Mouse (Mus musculus): ENCODE measurements around the gene B4galt1. TPM values are rescaled to one million over a fixed set of nuclear protein-coding genes. Genes with fewer than 3 reads are reported as not detected.

B4galt1 gene
- polyA plus RNA-seq, 1 experiment, result 40.7 TPM

- H3K4me1 ChIP-seq (ENCODE audit: control insufficient read depth, insufficient read depth, low read length), result peaks cover 21% of the 10 kb centered on the region
- TF ChIP-seq CTCF (IDR thresholded peaks at IDR 0.05; ENCODE audit: low read depth, low read length) (no peak), POLR2A (IDR thresholded peaks at IDR 0.05; ENCODE audit: insufficient read depth, low read length) (no peak), EP300 (IDR thresholded peaks at IDR 0.05; ENCODE audit: insufficient read depth, low read depth, low read length) (no peak)
- H3K36me3 ChIP-seq (ENCODE audit: control insufficient read depth, insufficient read depth, low read length, poor library complexity, severe bottlenecking), result no peaks in the 10 kb centered on the region
Observed at GRCm38 (mm10) chr4:40820024-40820423, 33.8 kb downstream of the B4galt1 start.

DNA sequence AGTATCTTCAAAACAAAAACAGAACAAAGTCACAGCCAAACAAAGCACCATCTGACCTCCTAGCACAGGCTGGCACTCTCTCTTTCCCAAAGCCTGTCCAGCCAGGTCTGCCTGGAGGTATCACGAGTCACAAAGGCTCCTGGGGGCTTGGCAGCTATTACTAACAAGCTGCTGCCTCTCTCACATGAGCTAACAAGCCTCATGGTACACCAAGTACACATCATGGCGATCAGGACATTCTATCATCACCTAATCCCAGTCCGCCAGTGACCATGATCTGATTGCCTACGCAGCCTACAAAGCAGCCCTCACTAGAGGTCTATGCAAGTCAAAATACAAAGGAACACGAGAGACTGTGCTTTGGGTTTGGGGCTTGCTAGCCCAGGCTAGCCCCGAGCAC is 34.7 kb downstream of the B4galt1 start:
- Histone ChIP-seq H3K27ac (ENCODE audit: insufficient read depth, low read length) (no peak overlapping the region), H3K4me1 (ENCODE audit: control insufficient read depth, insufficient read depth, low read length) (peaks cover 17% of the 10 kb centered on the region), H3K36me3 (ENCODE audit: control insufficient read depth, insufficient read depth, low read length, poor library complexity, severe bottlenecking) (no peaks in the 10 kb centered on the region), H3K9ac (ENCODE audit: low read depth, poor library complexity, severe bottlenecking) (no peak overlapping the region), H3K9me3 (replicated peaks; ENCODE audit: control insufficient read depth, insufficient read depth, low read length, poor library complexity, severe bottlenecking) (no peaks in the 10 kb centered on the region), H3K4me3 (ENCODE audit: low read depth, low read length) (no peak overlapping the region), H3K27me3 (ENCODE audit: control insufficient read depth, insufficient read depth, low read length, poor library complexity, severe bottlenecking) (no peaks in the 10 kb centered on the region)
- no peak for TF ChIP-seq CTCF (IDR thresholded peaks at IDR 0.05; ENCODE audit: low read depth, low read length)
- no peak for TF ChIP-seq POLR2A (IDR thresholded peaks at IDR 0.05; ENCODE audit: insufficient read depth, low read length)
- TF ChIP-seq EP300 (IDR thresholded peaks at IDR 0.05; ENCODE audit: insufficient read depth, low read depth, low read length), result no peak

More at GRCm38 (mm10) chr4:40820024-40820423, 33.8 kb downstream of the B4galt1 start:
- H3K27ac ChIP-seq (ENCODE audit: insufficient read depth, low read length), result no peak overlapping the region
- H3K9me3 ChIP-seq (replicated peaks; ENCODE audit: control insufficient read depth, insufficient read depth, low read length, poor library complexity, severe bottlenecking), result no peaks in the 10 kb centered on the region
- no peak overlapping the region for H3K9ac ChIP-seq (ENCODE audit: low read depth, poor library complexity, severe bottlenecking)
- H3K4me3 ChIP-seq (ENCODE audit: low read depth, low read length), result no peak overlapping the region
- no peaks in the 10 kb centered on the region for H3K27me3 ChIP-seq (ENCODE audit: control insufficient read depth, insufficient read depth, low read length, poor library complexity, severe bottlenecking)

DNA sequence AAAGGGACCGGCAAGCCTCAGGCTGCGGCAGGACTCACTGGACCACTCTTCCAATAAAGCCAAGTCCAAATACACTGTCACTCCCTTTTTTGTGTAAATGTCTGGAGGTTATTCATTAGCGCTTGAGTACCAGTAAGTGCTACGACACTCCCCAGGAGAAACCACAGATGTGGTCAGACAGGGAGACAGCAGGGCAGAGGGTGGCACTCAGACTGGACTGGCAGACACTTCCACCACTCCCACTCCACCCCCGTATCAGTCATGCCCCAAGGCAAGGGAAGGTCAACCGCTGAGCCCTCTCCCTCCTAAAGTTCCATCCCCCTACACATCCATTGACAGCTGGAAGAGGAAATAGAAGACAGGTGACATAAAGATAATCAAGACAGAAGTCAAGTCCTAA is 35.4 kb downstream of the B4galt1 start:
- H3K4me1 ChIP-seq (ENCODE audit: control insufficient read depth, insufficient read depth, low read length), result peaks cover 12% of the 10 kb centered on the region
- TF ChIP-seq POLR2A (IDR thresholded peaks at IDR 0.05; ENCODE audit: insufficient read depth, low read length), result no peak
- TF ChIP-seq EP300 (IDR thresholded peaks at IDR 0.05; ENCODE audit: insufficient read depth, low read depth, low read length), result no peak
- TF ChIP-seq CTCF (IDR thresholded peaks at IDR 0.05; ENCODE audit: low read depth, low read length), result no peak
- H3K36me3 ChIP-seq (ENCODE audit: control insufficient read depth, insufficient read depth, low read length, poor library complexity, severe bottlenecking), result no peaks in the 10 kb centered on the region; the same call in 1 of the 2 replicates
- no peak overlapping the region for H3K9ac ChIP-seq (ENCODE audit: low read depth, poor library complexity, severe bottlenecking)
- H3K9me3 ChIP-seq (replicated peaks; ENCODE audit: control insufficient read depth, insufficient read depth, low read length, poor library complexity, severe bottlenecking), result no peaks in the 10 kb centered on the region; the same call in 1 of the 2 replicates
- no peaks in the 10 kb centered on the region for H3K27me3 ChIP-seq (ENCODE audit: control insufficient read depth, insufficient read depth, low read length, poor library complexity, severe bottlenecking)
- no peak overlapping the region for H3K4me3 ChIP-seq (ENCODE audit: low read depth, low read length)
- H3K27ac ChIP-seq (ENCODE audit: insufficient read depth, low read length), result no peak overlapping the region

DNA sequence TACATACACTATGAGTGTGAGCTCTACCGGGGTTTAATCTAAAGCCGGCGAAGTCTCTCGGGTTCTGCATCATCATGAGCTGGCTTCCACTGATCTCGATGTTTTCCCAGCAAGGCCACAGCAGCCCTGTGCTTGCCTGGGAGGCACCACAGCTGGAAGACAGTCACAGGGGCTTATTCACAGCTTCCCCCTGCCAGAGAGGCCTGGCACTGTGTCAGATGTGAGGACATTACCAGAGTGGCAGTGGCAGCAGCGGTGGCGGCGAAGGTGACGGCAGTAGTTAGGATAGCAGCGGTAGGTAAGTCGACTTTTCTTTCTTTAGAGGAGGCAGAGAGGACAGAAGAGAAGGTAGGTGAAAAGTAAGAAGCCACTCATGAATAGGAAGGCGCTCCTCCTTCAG is 35.9 kb downstream of the B4galt1 start:
- Histone ChIP-seq H3K4me1 (ENCODE audit: control insufficient read depth, insufficient read depth, low read length) (peaks cover 9% of the 10 kb centered on the region), H3K36me3 (ENCODE audit: control insufficient read depth, insufficient read depth, low read length, poor library complexity, severe bottlenecking) (no peaks in the 10 kb centered on the region; the same call in 1 of the 2 replicates), H3K9me3 (replicated peaks; ENCODE audit: control insufficient read depth, insufficient read depth, low read length, poor library complexity, severe bottlenecking) (no peaks in the 10 kb centered on the region; the same call in 1 of the 2 replicates), H3K27ac (ENCODE audit: insufficient read depth, low read length) (no peak overlapping the region), H3K27me3 (ENCODE audit: control insufficient read depth, insufficient read depth, low read length, poor library complexity, severe bottlenecking) (no peaks in the 10 kb centered on the region), H3K9ac (ENCODE audit: low read depth, poor library complexity, severe bottlenecking) (no peak overlapping the region), H3K4me3 (ENCODE audit: low read depth, low read length) (no peak overlapping the region)
- TF ChIP-seq POLR2A (IDR thresholded peaks at IDR 0.05; ENCODE audit: insufficient read depth, low read length) (no peak), CTCF (IDR thresholded peaks at IDR 0.05; ENCODE audit: low read depth, low read length) (no peak), EP300 (IDR thresholded peaks at IDR 0.05; ENCODE audit: insufficient read depth, low read depth, low read length) (no peak)

DNA sequence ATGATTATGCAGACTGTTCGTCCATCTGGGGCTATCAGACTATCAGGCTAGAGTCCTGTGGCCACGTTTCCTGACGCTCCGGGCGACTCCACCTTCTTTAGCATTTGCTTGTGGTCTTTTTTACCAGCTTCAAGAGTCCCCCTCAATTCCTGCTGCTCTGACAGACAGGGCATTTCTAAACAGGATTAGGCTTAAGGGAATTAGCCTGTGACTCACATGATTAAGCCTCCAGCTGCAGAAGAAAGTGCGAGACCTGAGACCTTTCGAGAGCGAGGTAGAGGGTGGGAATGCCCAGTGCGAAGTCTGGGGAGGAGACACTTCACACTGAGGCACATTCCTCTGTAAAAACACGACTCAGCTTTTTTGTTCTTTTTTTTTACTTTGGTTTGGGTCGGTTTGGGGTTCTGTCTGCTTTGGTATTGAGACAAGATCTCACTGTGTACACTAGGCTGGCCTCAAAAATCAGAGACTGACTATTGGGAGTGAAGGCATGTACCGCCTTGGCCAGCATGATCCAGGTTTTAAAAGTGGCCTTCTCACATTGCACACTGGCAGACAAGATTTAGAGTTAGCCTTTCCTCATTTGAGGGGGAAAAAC is 37.9 kb downstream of the B4galt1 start:
- H3K4me3 ChIP-seq (ENCODE audit: low read depth, low read length), result no peak overlapping the region
- H3K9ac ChIP-seq (ENCODE audit: low read depth, poor library complexity, severe bottlenecking), result no peak overlapping the region
- peaks cover 9% of the 10 kb centered on the region for H3K4me1 ChIP-seq (ENCODE audit: control insufficient read depth, insufficient read depth, low read length)
- H3K9me3 ChIP-seq (replicated peaks; ENCODE audit: control insufficient read depth, insufficient read depth, low read length, poor library complexity, severe bottlenecking), result no peaks in the 10 kb centered on the region; the same call in 1 of the 2 replicates
- TF ChIP-seq EP300 (IDR thresholded peaks at IDR 0.05; ENCODE audit: insufficient read depth, low read depth, low read length) (0 out of 2 replicates have a peak, but pooled peaks have one; percentile 49), POLR2A (IDR thresholded peaks at IDR 0.05; ENCODE audit: insufficient read depth, low read length) (no peak)
- no peaks in the 10 kb centered on the region for H3K27me3 ChIP-seq (ENCODE audit: control insufficient read depth, insufficient read depth, low read length, poor library complexity, severe bottlenecking)
- 0 out of 2 replicates have a peak overlapping the region, but pooled peaks have one; percentile 13 for H3K27ac ChIP-seq (ENCODE audit: insufficient read depth, low read length)
- H3K36me3 ChIP-seq (ENCODE audit: control insufficient read depth, insufficient read depth, low read length, poor library complexity, severe bottlenecking), result peaks cover 6% of the 10 kb centered on the region; the same call in 1 of the 2 replicates

GRCm38 (mm10) chr4:40815120-40815519 is 38.7 kb downstream of the B4galt1 start:
- TF ChIP-seq CTCF (IDR thresholded peaks at IDR 0.05; ENCODE audit: low read depth, low read length) (no peak), POLR2A (IDR thresholded peaks at IDR 0.05; ENCODE audit: insufficient read depth, low read length) (no peak), EP300 (IDR thresholded peaks at IDR 0.05; ENCODE audit: insufficient read depth, low read depth, low read length) (no peak)
- Histone ChIP-seq H3K4me1 (ENCODE audit: control insufficient read depth, insufficient read depth, low read length) (peaks cover 9% of the 10 kb centered on the region), H3K4me3 (ENCODE audit: low read depth, low read length) (no peak overlapping the region), H3K9me3 (replicated peaks; ENCODE audit: control insufficient read depth, insufficient read depth, low read length, poor library complexity, severe bottlenecking) (no peaks in the 10 kb centered on the region; the same call in 1 of the 2 replicates), H3K27me3 (ENCODE audit: control insufficient read depth, insufficient read depth, low read length, poor library complexity, severe bottlenecking) (no peaks in the 10 kb centered on the region), H3K36me3 (ENCODE audit: control insufficient read depth, insufficient read depth, low read length, poor library complexity, severe bottlenecking) (peaks cover 6% of the 10 kb centered on the region; the same call in 1 of the 2 replicates), H3K9ac (ENCODE audit: low read depth, poor library complexity, severe bottlenecking) (no peak overlapping the region), H3K27ac (ENCODE audit: insufficient read depth, low read length) (peak overlapping the region; percentile 12; the same call in 1 of the 2 replicates)

All from ES-Bruce4 (cell line).